Mouse (Mus musculus) frontal cortex, adult 2 months (tissue): ENCODE data around the gene Tubb1. TPM values are rescaled to one million over a fixed set of nuclear protein-coding genes. Genes with fewer than 3 reads are reported as not detected.

Experiments used
- DNase-seq, 2 experiments: peaks; one replicate each; pipeline ENCODE4 v3.0.0; 2022; ENCODE audit warnings: low spot score in 1 of 2; ENCODE audit errors: extremely low spot score in 1 of 2
- polyA plus RNA-seq: library from polyadenylated mRNA; depleted of rRNA; stranded (reverse); fragments of >200 nt; gene quantifications from 2 replicates; pipeline ENCODE4 v1.2.3, GENCODE M21; 2012; rRNA removed

The Tubb1 gene
- polyA plus RNA-seq: 0.25 TPM in 1 of 2 replicates, not detected in the other

DNA sequence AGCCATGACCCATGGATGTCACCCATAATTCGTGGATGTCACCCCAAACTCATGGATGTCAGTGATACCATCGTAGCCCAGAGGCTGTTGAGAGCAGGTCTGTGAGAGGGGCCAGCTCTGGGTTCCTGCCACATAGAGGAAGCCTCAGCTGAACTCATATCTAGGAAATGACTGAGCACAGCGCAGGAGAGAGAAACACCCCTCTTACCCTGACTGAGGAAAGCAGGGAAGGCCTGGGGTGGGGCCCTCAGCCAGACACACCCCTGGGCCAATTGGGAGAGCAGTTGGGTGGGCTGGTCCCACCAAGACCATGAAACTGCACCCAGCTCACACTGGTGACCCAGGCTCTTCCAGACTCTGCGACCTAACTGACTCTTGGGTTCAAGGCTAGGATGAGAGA is at the start of gene Tubb1:
Gene Tubb1 (plus strand): TSS at position 343 of the 400 bp plus-strand sequence.
- DNase-seq: no peak

DNA sequence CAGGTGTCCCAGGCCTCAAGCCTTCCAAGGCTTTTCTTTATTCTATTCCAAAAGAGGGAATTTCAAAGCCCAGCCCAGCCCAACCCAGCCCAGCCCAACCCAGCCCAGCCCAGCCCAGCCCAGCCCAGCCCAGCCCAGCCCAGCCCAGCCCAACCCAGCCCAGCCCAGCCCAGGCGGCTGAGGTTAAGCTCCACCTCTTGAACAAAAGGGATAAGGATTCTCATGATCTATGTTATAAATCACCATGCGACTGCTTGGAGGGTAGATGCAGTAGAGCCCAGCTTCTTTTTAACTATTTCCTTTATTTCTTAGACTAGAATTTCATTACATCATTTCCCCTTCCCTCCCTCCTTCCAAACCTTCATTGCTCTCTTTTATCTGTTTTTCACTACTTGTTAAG is 40.3 kb upstream of the Tubb1 start:
- DNase-seq: no peak

- no peak for DNase-seq
Measured at GRCm38 (mm10) chr2:174413127-174413526, 37.4 kb upstream of the Tubb1 start.

GRCm38 (mm10) chr2:174415001-174415730 is 35.3 kb upstream of the Tubb1 start:
- no peak for DNase-seq

GRCm38 (mm10) chr2:174415731-174416310 is 34.7 kb upstream of the Tubb1 start, which contains the start of gene Nelfcd:
Gene Nelfcd, plus strand, starts transcription at chr2:174415804.
- peak; percentile 82 to 96 for DNase-seq

GRCm38 (mm10) chr2:174421107-174421506 is 29.4 kb upstream of the Tubb1 start:
- DNase-seq: no peak

- DNase-seq: no peak
Measured at GRCm38 (mm10) chr2:174424301-174425085, 26.0 kb upstream of the Tubb1 start.

DNA sequence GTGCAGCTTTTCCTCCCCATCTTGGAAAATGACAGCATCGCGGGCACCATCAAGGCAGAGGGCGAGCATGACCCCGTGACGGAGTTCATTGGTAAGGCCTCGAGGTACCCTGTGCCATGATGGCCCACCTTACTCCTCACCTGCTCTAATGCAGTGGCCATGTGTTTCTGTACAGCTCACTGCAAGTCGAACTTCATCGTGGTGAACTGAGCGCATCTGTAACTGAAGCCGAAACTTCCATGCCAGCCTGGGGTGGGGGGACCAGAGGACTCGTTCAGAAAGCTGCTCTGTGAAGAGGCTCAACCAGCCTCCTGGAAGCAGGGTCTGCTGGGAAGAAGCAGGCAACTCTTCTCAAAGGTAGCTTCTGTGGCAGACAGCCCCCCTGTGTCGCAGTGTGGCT is 23.6 kb upstream of the Tubb1 start:
- DNase-seq: no peak

GRCm38 (mm10) chr2:174428076-174428835 is 22.2 kb upstream of the Tubb1 start:
- DNase-seq: no peak

DNA sequence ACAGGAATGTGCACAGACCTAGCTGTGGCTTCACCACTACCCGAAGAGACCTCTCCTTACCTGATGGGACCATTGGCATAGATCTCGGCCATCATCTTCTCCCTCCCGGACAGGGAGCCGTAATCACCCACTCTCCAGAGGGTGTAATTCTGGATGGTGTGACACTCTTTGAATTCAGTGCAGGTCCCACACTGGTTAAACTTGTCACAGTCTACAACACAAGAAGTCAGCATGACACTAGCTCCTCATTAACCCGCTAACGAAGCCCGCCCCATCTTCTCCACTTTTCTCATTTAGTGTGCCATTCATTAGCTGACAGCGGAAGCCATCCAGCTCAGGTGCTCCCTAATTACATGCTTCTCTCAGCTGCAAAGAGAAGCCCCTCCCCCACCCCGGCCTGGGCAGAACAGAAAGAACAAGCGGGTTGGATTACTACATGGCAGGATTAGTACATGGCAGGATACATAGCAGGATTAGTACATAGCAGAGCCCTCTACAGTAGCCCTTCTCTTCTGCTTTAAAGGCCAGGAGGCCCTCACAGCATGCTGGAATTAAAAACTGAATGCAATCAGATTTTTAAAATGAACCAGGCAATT is 21.4 kb upstream of the Tubb1 start:
- no peak for DNase-seq

- DNase-seq: no peak
Measured at GRCm38 (mm10) chr2:174434943-174435342, 15.6 kb upstream of the Tubb1 start.

- no peak for DNase-seq
Measured at GRCm38 (mm10) chr2:174436076-174436701, 14.3 kb upstream of the Tubb1 start.

DNA sequence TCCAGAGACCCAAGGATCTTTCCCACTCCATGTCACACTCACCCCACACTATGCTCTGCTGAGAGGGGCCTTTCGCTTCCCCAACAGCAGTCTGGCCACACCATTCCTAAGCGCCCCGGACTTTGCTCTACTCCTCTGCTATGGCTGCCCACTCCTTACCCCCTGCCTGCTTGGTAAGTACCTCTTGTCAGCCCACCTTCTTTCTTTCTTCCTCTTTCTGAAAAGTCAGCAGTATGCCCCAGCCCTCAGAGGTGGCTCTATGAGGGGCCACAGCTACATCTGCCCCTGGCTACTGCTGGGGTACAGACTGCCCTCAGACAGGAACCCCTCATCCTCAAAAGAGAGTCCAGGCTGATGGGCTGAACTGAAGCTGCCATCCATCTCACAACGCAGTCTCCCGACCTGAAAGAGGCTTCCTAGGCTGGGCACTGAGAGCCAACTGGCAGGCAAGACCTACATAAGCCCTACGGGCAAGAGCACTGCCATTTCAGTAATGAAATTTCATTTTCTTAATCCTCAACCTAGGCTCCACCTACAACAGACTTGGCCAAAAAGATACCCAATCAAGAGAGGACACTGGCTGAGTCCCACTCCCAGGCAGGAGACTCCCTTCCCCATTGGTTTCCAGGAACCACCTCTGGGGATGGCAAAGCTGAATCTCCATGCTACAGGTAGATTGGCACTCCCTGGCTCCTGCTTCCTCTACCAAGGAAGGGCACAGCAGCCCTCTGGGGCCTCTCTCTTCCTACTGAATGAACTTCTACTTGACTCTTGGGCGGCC is 13.4 kb upstream of the Tubb1 start:
- DNase-seq: no peak

GRCm38 (mm10) chr2:174437697-174437982 is 12.9 kb upstream of the Tubb1 start:
- DNase-seq: no peak

DNA sequence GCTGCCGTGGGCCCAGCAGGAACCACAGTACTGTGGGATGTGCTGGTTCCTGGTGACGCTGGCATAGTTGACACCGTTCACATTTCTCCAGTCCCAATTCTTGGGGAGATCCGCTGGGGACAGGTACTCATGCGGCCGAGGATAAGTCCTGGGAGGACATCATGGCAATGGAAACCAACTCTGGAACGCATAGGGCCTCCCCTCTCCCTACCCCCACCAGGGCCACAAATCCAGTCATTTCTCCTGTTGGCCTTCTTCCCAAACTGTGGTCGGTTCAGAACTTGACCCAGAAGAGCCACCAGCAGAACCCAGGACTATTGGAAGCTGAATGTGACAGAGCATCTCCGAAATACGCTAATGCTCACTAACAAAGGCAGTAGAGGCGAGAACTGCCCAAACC is 12.3 kb upstream of the Tubb1 start:
- no peak for DNase-seq

DNA sequence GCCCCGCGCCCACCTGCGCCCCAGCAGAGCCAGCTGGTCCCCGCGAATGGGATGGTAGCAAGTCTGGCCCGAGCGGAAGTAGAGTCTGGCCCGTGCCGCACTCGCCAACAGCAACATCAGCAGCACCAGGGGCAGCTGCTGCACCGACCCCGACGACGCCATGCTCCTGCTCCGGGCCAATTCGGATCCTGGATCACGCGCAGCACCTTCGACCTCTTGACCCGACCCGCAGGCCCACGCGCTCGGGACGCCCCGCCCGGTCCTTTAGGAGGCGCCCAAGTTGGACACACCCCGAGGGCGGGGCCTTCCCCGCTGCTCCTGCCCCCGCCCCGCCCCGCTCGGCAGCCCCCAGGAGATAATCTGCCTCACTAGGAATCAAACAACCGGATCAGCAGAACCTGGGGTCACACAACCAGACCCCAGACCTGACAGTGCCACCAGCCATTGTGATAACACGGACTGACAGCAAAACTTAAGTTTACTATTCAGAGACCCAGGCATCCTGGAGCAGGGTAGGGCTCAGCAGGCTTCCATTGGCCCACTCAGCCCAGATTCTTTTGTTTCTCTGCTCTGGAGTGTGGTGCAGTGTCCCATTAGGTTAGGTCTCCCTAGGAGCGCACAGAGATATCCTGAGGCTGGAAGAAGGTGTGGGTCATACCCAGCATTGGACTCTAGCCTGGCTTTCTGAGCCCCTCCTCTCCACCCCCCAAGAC is 11.6 kb upstream of the Tubb1 start, which contains the start of gene Ctsz:
Gene Ctsz (minus strand): TSS at position 303 of the 713 bp plus-strand sequence.
- peak in 1 of 2 experiments; percentile 29 for DNase-seq

- DNase-seq: no peak
Measured at GRCm38 (mm10) chr2:174439450-174439838, 11.1 kb upstream of the Tubb1 start.

GRCm38 (mm10) chr2:174439961-174440360 is 10.5 kb upstream of the Tubb1 start:
- DNase-seq: no peak

- no peak for DNase-seq
Measured at GRCm38 (mm10) chr2:174441898-174442297, 8.6 kb upstream of the Tubb1 start.
